Mouse (Mus musculus): ENCODE measurements around the gene Nid1. TPM values are rescaled to one million over a fixed set of nuclear protein-coding genes. Genes with fewer than 3 reads are reported as not detected.
A peak's percentile ranks its signal among the peaks of the same experiment; 100 is the strongest.
"Not testable (repeated sequence)": the region's sequence is repeated elsewhere in the genome, so short reads cannot be mapped to it uniquely, and the experiment has no call there.

The Nid1 gene
- polyA plus RNA-seq, 1 experiment: 236 TPM

GRCm38 (mm10) chr13:13453332-13453731 is 16.0 kb downstream of the Nid1 start:
- DNase-seq (ENCODE audit: low read depth): not testable (repeated sequence)

- not testable (repeated sequence) for DNase-seq (ENCODE audit: low read depth)
Measured at GRCm38 (mm10) chr13:13454249-13454648, 16.9 kb downstream of the Nid1 start.

- not testable (repeated sequence) for DNase-seq (ENCODE audit: low read depth)
Measured at GRCm38 (mm10) chr13:13455632-13456492, 18.5 kb downstream of the Nid1 start.

GRCm38 (mm10) chr13:13458138-13458737 is 20.9 kb downstream of the Nid1 start:
- DNase-seq (ENCODE audit: low read depth): no peak

- peak; percentile 22 for DNase-seq (ENCODE audit: low read depth)
Measured at GRCm38 (mm10) chr13:13460521-13461138, 23.3 kb downstream of the Nid1 start.

- DNase-seq (ENCODE audit: low read depth): no peak
Measured at GRCm38 (mm10) chr13:13461446-13462192, 24.3 kb downstream of the Nid1 start.

- peak; percentile 51 for DNase-seq (ENCODE audit: low read depth)
Measured at GRCm38 (mm10) chr13:13463949-13464348, 26.6 kb downstream of the Nid1 start.

GRCm38 (mm10) chr13:13467249-13467648 is 29.9 kb downstream of the Nid1 start:
- not testable (repeated sequence) for DNase-seq (ENCODE audit: low read depth)

GRCm38 (mm10) chr13:13468513-13468912 is 31.2 kb downstream of the Nid1 start:
- DNase-seq (ENCODE audit: low read depth): no peak

GRCm38 (mm10) chr13:13471334-13471757 is 34.0 kb downstream of the Nid1 start:
- no peak for DNase-seq (ENCODE audit: low read depth)

- not testable (repeated sequence) for DNase-seq (ENCODE audit: low read depth)
Measured at GRCm38 (mm10) chr13:13474464-13474863, 37.1 kb downstream of the Nid1 start.

- no peak for DNase-seq (ENCODE audit: low read depth)
Measured at GRCm38 (mm10) chr13:13474991-13475390, 37.6 kb downstream of the Nid1 start.

- DNase-seq (ENCODE audit: low read depth): no peak
Measured at GRCm38 (mm10) chr13:13476568-13476967, 39.2 kb downstream of the Nid1 start.

GRCm38 (mm10) chr13:13477046-13477445 is 39.7 kb downstream of the Nid1 start:
- DNase-seq (ENCODE audit: low read depth): no peak

- DNase-seq (ENCODE audit: low read depth): no peak
Measured at GRCm38 (mm10) chr13:13479986-13480385, 42.6 kb downstream of the Nid1 start.

- DNase-seq (ENCODE audit: low read depth): no peak
Measured at GRCm38 (mm10) chr13:13481033-13481432, 43.7 kb downstream of the Nid1 start.

- DNase-seq (ENCODE audit: low read depth): no peak
Measured at GRCm38 (mm10) chr13:13481875-13482674, 44.7 kb downstream of the Nid1 start.

- no peak for DNase-seq (ENCODE audit: low read depth)
Measured at GRCm38 (mm10) chr13:13484351-13484751, 47.0 kb downstream of the Nid1 start.

GRCm38 (mm10) chr13:13484883-13485282 is 47.5 kb downstream of the Nid1 start:
- no peak for DNase-seq (ENCODE audit: low read depth)

GRCm38 (mm10) chr13:13485682-13486081 is 48.3 kb downstream of the Nid1 start:
- no peak for DNase-seq (ENCODE audit: low read depth)

- no peak for DNase-seq (ENCODE audit: low read depth)
Measured at GRCm38 (mm10) chr13:13487851-13488250, 50.5 kb downstream of the Nid1 start.

Data from gonadal fat pad, adult 2 months (tissue).